Mouse (Mus musculus): ENCODE measurements at regions not wholly inside any gene's neighbourhood (a gene's known extent, or its start where the extent isn't known, plus 50 kb on each side); places are given as distances from the start of the nearest gene placed in this dataset.

DNA sequence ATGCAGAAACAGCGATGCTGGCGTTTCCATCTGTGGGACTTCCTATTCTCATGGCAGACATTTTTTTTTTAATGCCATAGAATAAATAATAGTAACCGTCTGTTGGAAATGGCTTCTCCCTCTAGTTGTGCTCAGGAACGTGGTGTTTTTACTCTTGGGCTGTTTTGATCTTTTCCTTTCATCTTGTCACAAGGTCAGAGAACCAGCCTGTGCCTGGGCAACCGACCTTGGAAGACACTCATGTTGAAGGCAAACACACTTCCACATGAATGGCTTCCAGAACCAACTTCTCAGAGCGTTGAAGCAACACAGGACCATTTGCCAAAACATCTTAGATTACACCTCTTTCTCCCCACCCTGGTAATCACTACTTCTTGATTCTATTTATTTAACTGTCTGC, 137.9 kb upstream of the Mast4 start:
- DNase-seq (ENCODE audit: low spot score) = no peak

DNA sequence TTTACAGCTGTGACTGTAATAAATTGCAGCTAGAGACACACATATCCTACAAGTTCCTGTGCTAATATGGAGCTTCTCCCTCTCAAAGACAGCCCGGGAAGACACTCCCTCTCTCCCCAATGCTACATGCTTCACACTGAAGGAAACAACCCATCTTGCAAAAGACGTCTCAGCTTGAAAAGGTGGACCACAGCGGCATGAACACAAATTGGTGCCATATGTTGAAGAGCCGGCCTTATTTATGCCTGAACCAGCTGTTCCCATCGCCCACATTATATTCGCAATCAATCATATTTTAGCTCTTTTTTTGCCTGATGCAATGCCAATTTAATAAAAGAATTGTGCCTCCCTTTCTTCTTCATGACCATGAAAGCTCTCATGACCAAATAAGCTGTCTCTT, 135.8 kb upstream of the Mast4 start:
- no peak for DNase-seq (ENCODE audit: low spot score)

DNA sequence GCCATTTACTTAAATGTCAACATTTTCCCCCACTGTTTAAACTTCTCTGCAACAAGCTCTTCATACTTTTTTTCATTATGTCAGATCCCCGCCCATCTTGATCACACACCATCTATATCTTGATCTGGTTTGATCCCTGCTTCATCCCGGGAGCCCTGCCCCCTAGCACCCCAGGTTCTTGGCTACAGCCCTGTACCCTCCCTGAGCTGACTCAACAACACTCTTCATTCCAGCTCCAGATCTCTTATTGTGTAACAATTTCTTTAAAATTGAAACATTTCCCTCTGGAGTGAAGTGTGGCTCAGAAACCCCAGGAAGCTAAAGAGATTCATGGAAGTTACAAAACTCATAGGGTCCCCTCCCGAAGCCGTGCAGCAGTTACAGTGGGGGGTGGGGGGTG, 126.2 kb upstream of the Mast4 start:
- DNase-seq (ENCODE audit: low spot score) = no peak

DNA sequence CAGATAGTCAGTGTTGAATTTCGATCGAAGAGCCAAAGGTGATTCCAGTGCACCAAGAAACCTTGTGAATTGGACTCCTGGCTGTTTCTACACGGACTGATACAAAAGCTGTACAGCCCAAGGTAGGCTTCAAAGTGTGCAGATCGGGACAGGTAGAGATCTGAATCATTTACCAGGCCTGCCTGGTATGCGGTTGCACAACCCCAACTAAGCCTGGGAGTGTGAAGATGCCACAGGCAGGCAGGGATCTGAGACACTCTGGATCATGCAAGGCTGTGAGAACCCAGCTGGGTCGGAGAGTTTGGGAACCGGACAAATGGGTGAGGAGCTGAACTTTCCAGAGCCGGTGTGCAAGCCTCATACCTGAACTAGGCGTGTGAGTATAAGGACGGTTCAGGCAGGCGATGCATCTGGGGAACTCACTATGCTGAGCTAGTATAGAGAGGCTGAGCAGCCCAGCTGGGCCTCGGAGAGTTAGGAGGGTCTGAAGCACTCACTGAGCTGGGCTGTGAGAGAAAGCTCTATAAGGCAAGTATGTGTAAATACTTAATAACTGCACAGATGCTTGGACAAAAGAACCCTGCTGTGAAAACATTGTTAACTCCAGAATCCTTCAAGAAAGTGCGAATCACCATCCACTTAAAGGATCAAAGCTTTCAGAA, 125.3 kb upstream of the Mast4 start:
- no peak for DNase-seq (ENCODE audit: low spot score)

DNA sequence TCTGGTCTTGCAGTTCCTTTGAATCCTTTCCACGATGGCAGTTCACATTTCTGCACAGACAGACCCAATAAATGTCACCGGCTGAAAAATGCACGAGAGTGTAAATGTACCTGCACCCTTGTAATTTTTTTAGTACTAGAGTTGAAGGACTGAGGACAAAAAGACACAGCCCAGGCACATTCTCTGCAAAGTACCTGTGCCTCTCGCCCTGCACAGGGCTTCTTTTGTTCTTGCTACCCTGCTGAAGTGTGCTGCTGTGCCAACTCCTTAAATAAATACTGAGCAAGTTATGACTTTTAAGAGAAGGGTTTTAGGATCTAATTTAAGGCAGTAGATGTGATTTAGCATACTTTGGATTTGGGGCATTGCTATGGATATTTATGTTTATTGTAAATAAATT, 118.5 kb upstream of the Mast4 start:
- no peak for DNase-seq (ENCODE audit: low spot score)

DNA sequence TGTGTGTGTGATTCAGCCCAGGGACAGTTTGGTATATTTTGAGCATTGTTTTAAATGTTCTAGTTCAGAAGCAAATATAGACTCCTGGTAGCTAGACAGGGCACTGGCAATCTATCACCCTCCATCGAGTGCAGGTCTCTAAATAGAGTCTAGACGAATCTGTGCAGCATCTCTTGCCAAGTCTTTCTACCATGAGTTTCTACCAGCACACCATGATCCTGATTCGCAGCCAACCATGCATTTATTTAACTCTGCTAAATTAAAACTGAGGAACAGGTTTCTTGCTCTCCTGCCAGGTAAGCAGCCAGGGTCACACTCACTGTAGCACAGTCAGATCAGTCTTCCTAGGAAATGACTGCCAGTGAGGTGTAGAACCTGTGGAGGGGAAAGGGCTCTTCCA, 96.3 kb upstream of the Mast4 start:
- DNase-seq (ENCODE audit: low spot score) = peak; percentile 32

DNA sequence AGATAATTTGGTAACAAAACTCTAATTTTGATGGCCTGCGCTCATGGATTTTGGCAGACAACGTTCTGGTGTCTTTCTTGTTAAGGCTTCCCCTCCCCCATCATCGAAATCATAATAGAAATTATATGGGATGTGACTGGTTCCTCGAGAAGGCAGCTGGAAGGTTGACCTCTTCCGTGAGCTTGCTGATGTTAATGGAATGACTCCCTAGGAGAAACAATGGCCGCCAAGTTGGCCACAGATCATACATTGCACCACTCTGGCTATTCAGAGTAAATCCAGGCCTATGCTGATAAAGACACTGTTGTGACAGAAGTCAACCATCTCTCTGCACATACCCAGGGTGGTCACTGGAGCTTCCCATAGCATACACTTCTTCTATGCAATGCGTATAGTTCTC, 89.7 kb upstream of the Mast4 start:
- DNase-seq (ENCODE audit: low spot score) = no peak

DNA sequence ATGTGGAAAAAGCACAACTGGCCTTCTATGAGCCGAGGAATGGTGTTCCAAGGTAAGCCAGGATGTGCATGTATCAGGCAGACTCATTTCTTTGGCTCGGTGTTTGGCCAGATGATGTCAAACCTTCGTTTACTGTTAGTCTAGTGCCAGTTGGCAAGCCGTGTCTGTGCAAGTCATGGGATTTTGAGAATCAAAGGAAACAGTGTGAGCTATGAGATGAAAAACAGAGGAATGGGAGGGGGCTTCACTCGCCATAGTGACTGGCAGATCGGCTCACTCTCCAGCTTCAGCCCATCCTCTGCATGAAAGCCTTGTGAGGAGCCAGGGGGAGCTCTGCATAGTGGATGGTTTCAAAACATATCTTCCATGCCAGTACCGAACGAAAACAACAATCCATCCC, 89.1 kb upstream of the Mast4 start:
- DNase-seq (ENCODE audit: low spot score) = no peak

DNA sequence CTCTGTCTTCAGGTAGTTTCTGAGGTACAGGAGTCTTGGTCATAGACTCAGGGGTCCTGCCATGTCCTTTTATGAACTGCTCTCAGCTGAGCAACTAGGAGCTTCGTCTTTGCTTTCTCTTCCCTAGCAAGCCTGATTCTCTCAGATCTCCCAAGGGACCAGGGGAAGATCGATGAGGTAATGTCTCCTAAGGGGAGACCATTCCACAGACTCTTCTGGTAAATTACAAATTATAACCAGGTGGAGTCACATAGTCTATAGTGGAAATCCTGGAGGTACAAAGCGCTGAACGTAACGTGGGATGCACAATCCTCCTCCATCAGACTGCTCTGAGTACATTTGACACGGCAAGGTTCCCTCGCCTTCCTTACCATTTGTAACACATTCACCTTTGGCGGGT, 88.7 kb upstream of the Mast4 start:
- DNase-seq (ENCODE audit: low spot score) = no peak

DNA sequence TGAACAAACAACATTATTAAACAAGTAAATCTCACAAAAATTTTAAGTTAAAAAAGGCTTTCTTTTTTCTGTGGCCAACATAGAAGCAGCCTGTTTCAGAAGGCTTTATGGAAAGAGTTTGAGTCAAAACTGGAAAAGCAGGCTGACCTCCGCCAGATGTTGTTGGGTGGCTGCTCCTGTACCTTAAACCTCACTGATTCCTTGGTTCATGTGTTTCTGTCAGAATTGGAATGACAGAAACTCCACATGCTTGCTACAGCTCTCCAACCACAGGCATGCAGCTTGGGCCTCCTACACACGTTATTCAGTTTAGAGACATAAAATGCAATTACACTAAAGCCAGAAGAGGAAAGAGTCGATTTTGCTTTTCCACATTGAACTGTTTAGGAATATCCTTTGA, 84.8 kb upstream of the Mast4 start:
- no peak for DNase-seq (ENCODE audit: low spot score)

DNA sequence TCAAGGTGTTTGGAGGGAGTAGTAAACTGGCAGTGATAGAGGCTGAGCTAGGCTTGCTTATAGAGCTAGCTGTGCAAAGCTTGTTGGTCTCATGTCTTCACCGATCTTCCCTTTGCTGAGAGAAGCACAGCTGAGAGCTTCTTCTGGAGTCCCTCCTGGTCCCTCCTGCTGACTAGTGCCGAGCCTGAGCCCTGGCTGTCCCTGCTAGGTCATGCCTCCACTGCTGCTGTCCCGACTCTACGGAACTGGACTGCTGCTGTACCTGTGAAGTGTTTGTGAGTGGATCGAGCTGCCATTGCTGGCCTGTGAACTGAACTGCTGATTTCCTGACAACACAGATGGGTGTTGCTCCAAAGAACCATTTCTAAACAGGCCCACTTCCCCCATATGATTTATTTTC, 83.0 kb upstream of the Mast4 start:
- no peak for DNase-seq (ENCODE audit: low spot score)

DNA sequence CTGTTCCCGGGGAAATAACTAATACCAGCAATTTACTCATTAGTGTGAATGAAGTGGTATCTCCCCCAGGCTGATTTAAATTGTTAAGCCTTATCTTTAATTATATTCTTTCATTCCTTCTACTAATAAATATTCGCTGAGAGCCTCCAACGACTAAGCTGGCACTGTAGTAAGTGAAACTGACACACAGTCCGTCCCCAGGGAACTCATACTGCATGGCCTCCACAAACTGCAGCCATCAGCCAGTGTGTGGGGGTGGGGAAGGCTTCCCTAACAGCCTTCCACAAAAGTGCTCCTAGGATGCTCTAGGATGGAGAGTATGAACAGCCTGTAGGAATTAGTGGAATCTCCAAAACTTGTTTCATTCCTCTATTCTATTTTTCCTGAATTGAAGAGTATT, 81.0 kb upstream of the Mast4 start:
- DNase-seq (ENCODE audit: low spot score) = no peak

DNA sequence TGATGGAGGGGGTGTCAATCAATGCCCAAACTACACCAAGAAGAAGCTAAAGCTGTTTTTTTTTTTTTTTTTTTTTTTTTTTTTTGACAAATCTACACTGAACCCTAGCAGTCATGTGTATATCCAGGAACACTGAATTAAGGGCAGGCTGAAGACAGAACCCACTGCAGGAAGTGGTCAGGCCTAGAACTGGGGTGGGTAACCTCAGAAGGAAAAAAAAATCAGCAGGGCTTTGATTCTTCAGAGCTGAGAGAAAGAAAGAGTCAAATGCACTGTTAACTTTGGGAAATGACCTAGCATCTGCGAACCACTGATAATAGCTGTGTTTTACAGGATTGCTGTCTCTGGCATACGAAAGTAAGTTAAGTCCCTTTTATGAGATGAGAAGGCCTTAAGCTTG, 78.3 kb upstream of the Mast4 start:
- no peak for DNase-seq (ENCODE audit: low spot score)

DNA sequence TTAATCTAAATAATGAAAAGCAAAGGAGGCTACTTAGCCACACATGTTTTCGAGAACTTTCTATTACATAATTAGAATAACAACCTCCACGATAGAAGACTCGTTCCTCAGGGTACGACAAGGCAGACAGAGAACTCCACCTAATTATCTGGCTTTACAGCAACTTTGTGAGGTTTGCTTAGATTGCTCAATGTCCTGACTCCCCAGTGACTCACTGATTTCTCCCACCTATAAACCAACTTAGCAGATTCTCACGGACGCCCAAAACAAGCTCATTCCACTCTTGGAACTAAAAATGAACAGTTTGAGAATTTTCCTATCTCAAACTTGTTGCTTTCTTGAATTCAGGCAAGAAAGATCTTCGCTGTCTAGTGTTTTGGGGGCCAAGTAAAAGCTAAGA, 75.0 kb upstream of the Mast4 start:
- DNase-seq (ENCODE audit: low spot score) = no peak

DNA sequence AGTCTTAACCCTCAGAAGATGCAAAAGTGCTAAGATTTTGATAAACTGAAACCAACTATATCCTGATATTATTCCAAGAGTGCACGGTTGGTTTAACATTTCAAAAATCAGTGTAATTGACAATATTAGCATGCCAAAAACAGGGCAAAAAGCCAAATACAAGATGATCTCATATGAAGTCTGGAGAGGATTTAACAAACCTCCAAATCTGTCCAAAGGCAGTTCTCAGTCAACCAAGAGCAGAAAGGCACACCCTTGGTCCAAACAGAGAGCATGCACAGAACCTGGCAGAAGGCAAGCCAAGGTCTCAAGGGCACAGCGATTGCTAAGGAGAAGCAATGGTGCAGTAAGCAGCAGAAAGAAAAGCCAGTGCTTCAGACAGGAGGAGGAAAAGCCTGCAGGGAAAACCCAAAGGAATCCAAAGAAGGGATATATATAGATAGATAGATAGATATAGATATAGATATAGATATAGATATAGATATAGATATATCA, 62.3 kb upstream of the Mast4 start:
- no peak for DNase-seq (ENCODE audit: low spot score)

DNA sequence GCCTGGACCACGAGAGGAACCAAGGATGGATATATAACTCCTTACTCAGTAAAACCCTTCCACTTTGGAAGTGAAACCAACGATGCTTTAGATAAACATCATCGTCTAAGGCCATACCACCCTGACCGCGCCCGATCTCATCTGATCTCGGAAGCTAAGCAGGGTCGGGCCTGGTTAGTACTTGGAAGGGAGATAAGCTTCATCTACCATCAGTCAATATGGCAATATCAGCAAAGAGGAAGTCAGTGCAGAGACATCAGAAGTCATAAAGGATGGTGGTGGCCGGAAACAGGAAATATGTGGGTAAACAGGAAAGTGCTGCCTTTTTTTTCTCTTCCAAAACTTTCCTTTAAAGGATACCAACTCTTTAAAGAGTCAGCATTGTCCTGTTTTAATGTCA, 61.8 kb upstream of the Mast4 start:
- no peak for DNase-seq (ENCODE audit: low spot score)

DNA sequence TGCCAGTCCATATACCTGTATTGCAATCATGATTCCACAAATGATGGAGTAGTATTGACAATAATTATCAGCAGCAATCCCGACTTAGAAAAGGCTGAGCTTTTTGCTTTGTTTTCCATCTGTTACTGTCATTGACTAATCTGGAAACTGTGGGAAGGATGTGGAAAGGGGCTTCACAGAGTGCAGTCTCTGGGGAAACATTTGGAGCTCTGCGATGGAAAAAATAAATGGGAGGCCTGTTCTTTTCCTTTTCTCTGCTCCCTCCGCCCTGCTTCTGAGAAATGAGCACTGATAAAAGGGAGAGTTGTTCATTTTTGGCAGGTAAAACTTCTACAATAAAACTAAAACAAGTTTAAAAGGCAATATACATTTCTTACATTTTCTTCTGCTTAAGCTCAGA, 58.3 kb upstream of the Mast4 start:
- no peak for DNase-seq (ENCODE audit: low spot score)

DNA sequence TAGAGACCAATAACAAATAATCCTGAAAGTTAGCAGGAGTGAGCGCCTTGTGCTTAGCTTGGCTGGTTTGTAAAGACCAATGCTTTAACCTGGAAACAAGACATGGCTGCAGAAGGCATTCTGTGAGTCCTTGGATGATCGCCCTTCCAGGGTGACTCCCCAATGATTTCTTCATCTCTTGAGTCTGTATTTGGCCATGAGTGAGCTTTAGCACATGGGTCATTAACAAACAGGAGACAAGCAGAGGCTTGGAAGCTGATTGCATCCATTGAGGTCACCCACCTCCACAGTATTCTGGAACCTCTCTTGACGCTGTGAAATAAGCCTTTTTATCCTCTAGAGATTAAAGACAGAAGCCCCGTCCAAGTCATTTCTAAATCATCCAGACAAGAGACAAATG, 57.1 kb upstream of the Mast4 start:
- DNase-seq (ENCODE audit: low spot score) = no peak

DNA sequence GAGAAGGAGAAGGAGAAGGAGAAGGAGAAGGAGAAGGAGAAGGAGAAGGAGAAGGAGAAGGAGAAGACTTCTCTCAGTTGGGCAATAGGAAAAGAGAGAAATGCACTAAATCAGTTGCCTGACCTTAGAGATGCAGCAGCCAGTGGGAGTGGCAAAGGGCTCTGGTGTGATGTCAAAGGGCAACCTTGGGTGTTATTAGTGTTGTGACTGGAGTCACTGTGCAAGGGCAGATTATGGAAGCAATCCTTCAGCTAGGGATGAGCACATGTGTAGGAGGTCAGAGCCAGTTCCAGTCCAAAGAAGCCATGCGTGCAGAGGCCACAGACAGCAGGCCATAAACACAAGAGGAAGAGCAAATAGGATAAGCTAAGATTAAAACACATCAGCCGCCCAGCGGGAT, 56.7 kb upstream of the Mast4 start:
- no peak for DNase-seq (ENCODE audit: low spot score)

DNA sequence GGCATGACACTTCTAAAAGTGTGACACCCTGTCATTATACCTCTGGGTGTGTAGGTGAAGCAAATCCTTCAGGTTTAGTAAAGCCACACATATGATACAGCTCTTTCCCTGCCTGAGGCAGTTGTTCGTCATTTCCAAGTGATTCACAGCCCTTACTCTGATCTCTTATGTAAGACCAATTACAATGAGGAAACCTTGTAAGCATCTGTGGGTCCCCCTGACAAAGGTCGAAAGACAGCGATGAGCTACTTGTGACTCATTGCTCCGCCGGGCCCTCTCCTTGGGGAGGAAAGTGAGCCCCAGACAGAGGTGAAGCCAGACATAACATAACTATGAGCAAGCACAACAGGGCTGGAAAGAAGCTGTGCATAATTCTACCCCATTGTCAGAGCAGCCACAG, 52.7 kb upstream of the Mast4 start:
- DNase-seq (ENCODE audit: low spot score) = no peak

All from layer of hippocampus, adult 9-10 months (tissue).